Mouse (Mus musculus) midbrain, postnatal 0 days (tissue): ENCODE data around the gene Itfg2. TPM values are rescaled to one million over a fixed set of nuclear protein-coding genes. Genes with fewer than 3 reads are reported as not detected.
A peak's percentile ranks its signal among the peaks of the same experiment; 100 is the strongest.

Source experiments
- ATAC-seq: fragments of 200-750 bp; cut with Nextera tagmentation; 2 replicates; pipeline ENCODE4 v1.8.0; 2017; ENCODE audit warnings: moderate number of reproducible peaks, mild to moderate bottlenecking, moderate TSS enrichment, moderate library complexity; ENCODE audit not compliant: low FRiP score
- DNase-seq: peaks from one replicate; pipeline ENCODE4 v3.0.0-alpha.2; 2015; ENCODE audit warnings: low spot score
- H3K27ac ChIP-seq: fragments of 300-500 bp; sonication (generic); 2 replicates; pipeline ENCODE4 v1.5.1; 2014; ENCODE audit warnings: low read depth, mild to moderate bottlenecking, low read length, mixed read lengths
- H3K27me3 ChIP-seq: fragments of 300-500 bp; sonication (generic); 2 replicates; pipeline ENCODE4 v1.6.1; 2014; ENCODE audit warnings: low read length, control low read depth, mixed read lengths; ENCODE audit not compliant: insufficient read depth
- H3K36me3 ChIP-seq: fragments of 300-500 bp; sonication (generic); 2 replicates; pipeline ENCODE4 v1.6.1; 2014; ENCODE audit warnings: low read length, control low read depth, mixed read lengths; ENCODE audit not compliant: insufficient read depth
- H3K4me1 ChIP-seq: fragments of 300-500 bp; sonication (generic); 2 replicates; pipeline ENCODE4 v1.6.1; 2014; ENCODE audit warnings: mild to moderate bottlenecking, control low read depth, antibody characterized with exemption, low read length, mixed read lengths; ENCODE audit not compliant: insufficient read depth
- H3K4me2 ChIP-seq: fragments of 300-500 bp; sonication (generic); 2 replicates; pipeline ENCODE4 v1.6.1; 2014; ENCODE audit warnings: low read depth, mild to moderate bottlenecking, low read length, mixed read lengths; ENCODE audit not compliant: poor library complexity, severe bottlenecking
- H3K4me3 ChIP-seq: fragments of 300-500 bp; sonication (generic); 2 replicates; pipeline ENCODE4 v1.5.1; 2014; ENCODE audit warnings: low read depth, mild to moderate bottlenecking, low read length, moderate library complexity
- H3K9ac ChIP-seq: fragments of 300-500 bp; sonication (generic); replicated peaks from 2 replicates; pipeline ENCODE4 v1.6.1; 2014; ENCODE audit warnings: mild to moderate bottlenecking, low read length, moderate library complexity, mixed read lengths; ENCODE audit not compliant: poor library complexity, severe bottlenecking
- H3K9me3 ChIP-seq: fragments of 300-500 bp; sonication (generic); 2 replicates; pipeline ENCODE4 v1.6.1; 2016; ENCODE audit warnings: low read length, control low read depth
- CTCF ChIP-seq: IDR thresholded peaks from 2 replicates; pipeline ENCODE4 v1.5.1; 2016; ENCODE audit warnings: antibody characterized with exemption, mild to moderate bottlenecking
- WGBS: fragments of 180-500 bp; shearing (Covaris S2); extraction: QIAGEN DNeasy Blood & Tissue Kit; methylation state at CpG from one replicate; pipeline ENCODE4 v1.1.7; 2014; 5-methylcytosine and 5-hydroxymethylcytosine counted together
- polyA plus RNA-seq: library from polyadenylated mRNA; unstranded; fragments of >200 nt; fragmentation: Nextera tagmentation; extraction: Ambion mirVana; gene quantifications from 2 replicates; pipeline ENCODE4 v1.2.1, GENCODE M21; 2015
- total RNA-seq: library from RNA; depleted of rRNA; stranded (reverse); fragments of >200 nt; gene quantifications from 2 replicates; pipeline ENCODE4 v1.2.3, GENCODE M21; 2014; rRNA removed

Gene Itfg2
- total RNA-seq, result 37.3 and 40.2 TPM in 2 replicates
- polyA plus RNA-seq, result 37.4 and 41.5 TPM in 2 replicates

DNA sequence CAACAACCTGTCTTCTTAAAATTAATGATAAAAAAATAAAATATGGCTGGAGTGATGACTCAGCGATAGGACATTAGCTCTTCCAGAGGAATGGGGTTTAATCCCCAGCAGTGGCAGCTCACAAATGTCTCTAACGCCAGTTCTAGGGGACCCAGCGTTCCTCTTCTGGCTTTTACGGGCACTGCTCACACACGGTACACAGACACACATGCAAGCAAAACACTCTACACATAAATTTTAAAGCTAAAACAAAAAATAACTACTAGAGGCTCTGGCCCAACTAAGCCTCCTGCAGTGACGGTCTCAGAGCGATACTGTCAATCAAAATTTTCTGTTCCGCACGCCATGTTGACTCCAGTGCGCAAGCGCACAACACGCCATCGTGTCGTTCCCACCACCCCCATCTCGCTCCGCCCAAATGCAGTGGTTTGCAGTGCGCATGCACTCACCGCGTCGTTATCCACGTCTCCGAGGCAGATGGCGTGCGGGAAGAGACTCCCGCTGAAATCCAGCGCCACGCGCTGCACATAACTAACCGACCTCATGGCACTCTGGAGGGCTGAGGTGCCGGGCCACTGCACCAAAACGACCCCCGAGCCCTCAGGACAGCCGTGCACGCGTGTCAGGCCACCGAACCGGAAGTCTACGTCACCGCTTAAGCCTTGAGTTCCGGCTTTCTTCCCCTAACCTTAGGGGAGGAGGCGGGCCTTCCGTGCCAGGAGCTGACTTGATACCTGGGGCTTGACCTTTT, at the start of gene Itfg2:
Gene Itfg2, minus strand, starts transcription at position 663 of the 751 bp plus-strand sequence.
- H3K27me3 ChIP-seq, result no peaks in the 10 kb centered on the region

DNA sequence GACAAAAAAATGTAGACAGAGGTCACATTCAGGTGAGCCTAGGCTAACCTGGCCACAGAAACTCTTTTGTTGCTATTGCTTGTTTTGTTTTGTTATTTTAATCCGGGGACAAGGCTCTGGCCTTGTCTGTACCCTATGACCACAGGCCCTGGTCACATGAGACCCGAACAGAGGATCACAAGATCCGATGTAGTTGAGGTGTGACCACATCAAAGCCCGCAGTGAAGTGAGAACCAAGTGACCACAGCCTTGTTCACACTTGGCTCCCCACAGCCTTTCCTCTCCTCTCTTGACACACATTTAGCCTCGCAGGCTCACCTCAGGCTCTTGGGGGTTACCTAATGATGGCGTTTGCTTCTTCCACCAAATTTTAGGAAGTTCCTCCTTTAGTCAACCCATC, 49.4 kb upstream of the Itfg2 start:
- no peak overlapping the region for H3K9ac ChIP-seq
- H3K36me3 ChIP-seq, result no peaks in the 10 kb centered on the region
- H3K27me3 ChIP-seq, result no peaks in the 10 kb centered on the region
- H3K4me3 ChIP-seq, result no peak overlapping the region
- no peak overlapping the region for H3K27ac ChIP-seq
- H3K4me1 ChIP-seq, result no peaks in the 10 kb centered on the region
- WGBS, result 92% methylated on average over 6 of the region's 6 CpGs
- no peaks in the 10 kb centered on the region for H3K9me3 ChIP-seq
- DNase-seq (no peak), ATAC-seq (no peak)
- no peak for TF ChIP-seq CTCF
- H3K4me2 ChIP-seq, result no peak overlapping the region

More for the DNA sequence above, at the start of gene Itfg2:
- peaks cover 7% of the 10 kb centered on the region; the same call in 1 of the 2 replicates for H3K36me3 ChIP-seq
- DNase-seq (peak; percentile 98), ATAC-seq (peak; percentile 95)
- H3K9me3 ChIP-seq, result no peaks in the 10 kb centered on the region
- peak within 1 kb of the TSS; percentile 97 for H3K27ac ChIP-seq
- no peaks in the 10 kb centered on the region for H3K4me1 ChIP-seq
- no peak for TF ChIP-seq CTCF
- H3K4me3 ChIP-seq, result peak within 1 kb of the TSS; percentile 43
- peak within 1 kb of the TSS; percentile 71 for H3K4me2 ChIP-seq
- H3K9ac ChIP-seq, result peak within 1 kb of the TSS; percentile 58
- under 1% methylated on average over 42 of the region's 42 CpGs for WGBS

DNA sequence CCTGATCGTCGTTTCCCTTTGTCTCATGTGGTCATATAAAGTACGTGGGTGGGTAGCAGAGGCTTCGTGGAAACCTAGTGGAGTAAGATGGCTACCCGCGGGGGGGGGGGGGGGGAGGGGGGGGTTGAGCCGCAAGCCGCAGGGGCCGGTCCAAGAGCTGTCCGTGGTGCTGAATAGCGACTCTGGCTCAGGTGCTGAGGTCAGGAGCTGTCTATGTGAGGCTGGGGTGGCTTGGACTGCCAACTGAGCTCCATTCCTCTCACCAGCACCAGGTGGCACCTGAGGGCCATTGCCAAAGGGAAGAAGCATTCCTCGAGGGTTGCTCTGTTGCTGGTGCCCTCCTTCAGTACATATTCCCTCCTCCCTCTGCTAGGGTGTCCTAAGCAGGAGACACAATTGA, 44.7 kb upstream of the Itfg2 start:
- Histone ChIP-seq H3K27me3 (no peaks in the 10 kb centered on the region), H3K4me3 (no peak overlapping the region), H3K4me1 (no peaks in the 10 kb centered on the region), H3K36me3 (no peaks in the 10 kb centered on the region), H3K4me2 (no peak overlapping the region), H3K9ac (no peak overlapping the region), H3K9me3 (no peaks in the 10 kb centered on the region), H3K27ac (no peak overlapping the region)
- ATAC-seq (no peak), DNase-seq (peak; percentile 9)
- peak; percentile 37; the same call in 1 of the 2 replicates for TF ChIP-seq CTCF
- 11% methylated on average over 12 of the region's 12 CpGs for WGBS

DNA sequence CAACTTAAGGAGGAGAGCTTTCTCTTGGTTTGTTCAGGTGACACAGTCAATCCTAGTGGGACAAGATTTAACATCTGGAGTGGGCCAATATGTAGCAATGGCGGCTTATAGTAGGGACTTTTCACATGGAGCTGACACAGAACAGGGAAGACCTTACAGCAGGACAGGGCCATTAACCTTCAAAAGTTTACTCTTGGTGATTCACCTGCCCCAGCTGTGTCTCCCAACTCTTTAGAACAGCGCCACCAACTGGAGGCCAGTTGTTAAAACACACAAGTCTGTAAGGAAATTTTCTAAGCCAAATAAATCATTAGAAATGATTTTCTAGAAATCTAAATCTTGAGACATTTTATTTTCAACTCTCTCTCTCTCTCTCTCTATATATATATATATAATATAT, 42.6 kb upstream of the Itfg2 start:
- ATAC-seq (no peak), DNase-seq (no peak)
- H3K4me3 ChIP-seq, result no peak overlapping the region
- no peaks in the 10 kb centered on the region for H3K27me3 ChIP-seq
- H3K9ac ChIP-seq, result no peak overlapping the region
- H3K4me1 ChIP-seq, result no peaks in the 10 kb centered on the region
- 38% methylated on average over 2 of the region's 2 CpGs for WGBS
- no peak overlapping the region for H3K4me2 ChIP-seq
- no peaks in the 10 kb centered on the region for H3K9me3 ChIP-seq
- peak; percentile 20; the same call in 1 of the 2 replicates for TF ChIP-seq CTCF
- H3K36me3 ChIP-seq, result no peaks in the 10 kb centered on the region
- no peak overlapping the region for H3K27ac ChIP-seq

DNA sequence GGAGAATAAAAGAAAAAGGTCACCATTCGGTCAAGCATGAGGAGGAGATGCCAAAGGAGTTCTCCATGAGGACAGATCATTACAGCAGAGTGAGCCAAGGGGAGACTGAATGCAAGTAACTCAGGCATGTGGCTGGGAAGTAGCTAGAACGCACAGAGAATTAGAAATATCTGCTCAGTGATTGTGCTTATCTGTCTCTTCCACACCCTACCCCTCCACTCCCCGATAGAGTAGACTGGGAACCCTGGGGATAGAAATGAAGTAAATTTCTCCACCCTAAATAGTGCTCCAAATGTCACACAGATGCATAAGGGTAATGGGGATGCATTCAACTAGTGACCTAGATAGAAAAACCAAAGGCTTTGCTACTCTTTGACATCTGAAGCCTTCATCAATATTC, 41.8 kb upstream of the Itfg2 start:
- Histone ChIP-seq H3K27ac (no peak overlapping the region), H3K4me1 (no peaks in the 10 kb centered on the region), H3K4me3 (no peak overlapping the region), H3K9ac (no peak overlapping the region), H3K4me2 (no peak overlapping the region), H3K36me3 (no peaks in the 10 kb centered on the region), H3K27me3 (no peaks in the 10 kb centered on the region), H3K9me3 (no peaks in the 10 kb centered on the region)
- TF ChIP-seq CTCF, result no peak
- DNase-seq (no peak), ATAC-seq (no peak)
- 66% methylated on average over 3 of the region's 3 CpGs for whole genome bisulfite sequencing

DNA sequence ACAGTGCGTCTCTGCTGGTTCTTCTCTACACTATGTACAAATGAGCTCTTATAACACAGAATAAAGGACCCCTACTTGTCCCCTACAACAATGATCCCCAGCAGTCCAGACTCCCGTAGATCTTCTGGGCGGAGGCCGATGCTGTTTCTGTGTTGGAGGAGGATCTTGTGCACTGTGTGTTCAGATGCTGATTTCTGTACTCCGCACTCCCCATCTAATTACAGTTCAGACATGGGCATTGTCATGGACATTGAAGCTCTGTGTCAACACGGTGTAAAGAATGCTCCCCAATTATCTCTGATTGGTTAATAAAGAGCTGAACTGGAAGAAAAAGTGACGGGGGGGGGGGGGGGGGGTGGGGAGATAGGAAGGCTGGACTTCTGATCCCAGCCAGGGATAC, 41.3 kb upstream of the Itfg2 start:
- no peak overlapping the region for H3K9ac ChIP-seq
- H3K27ac ChIP-seq, result no peak overlapping the region
- 61% methylated on average over 7 of the region's 7 CpGs for WGBS
- no peaks in the 10 kb centered on the region for H3K27me3 ChIP-seq
- ATAC-seq, result no peak
- H3K4me3 ChIP-seq, result no peak overlapping the region
- no peak overlapping the region for H3K4me2 ChIP-seq
- H3K4me1 ChIP-seq, result no peaks in the 10 kb centered on the region
- no peaks in the 10 kb centered on the region for H3K36me3 ChIP-seq
- TF ChIP-seq CTCF, result no peak
- DNase-seq, result no peak
- no peaks in the 10 kb centered on the region for H3K9me3 ChIP-seq
